Mouse (Mus musculus): ENCODE measurements around the gene Ptn. TPM values are rescaled to one million over a fixed set of nuclear protein-coding genes. Genes with fewer than 3 reads are reported as not detected.
"Not testable (repeated sequence)": the region's sequence is repeated elsewhere in the genome, so short reads cannot be mapped to it uniquely, and the experiment has no call there.

Gene Ptn
- total RNA-seq, 2 experiments from 2014 or later, result 99.9 to 148 TPM

- no peak for DNase-seq (ENCODE audit: low spot score in 2 of 2)
These were observed 37.5 kb downstream of the Ptn start for GRCm38 (mm10) chr6:36772541-36772940.

- DNase-seq (ENCODE audit: low spot score in 2 of 2), result no peak
These were observed 41.0 kb downstream of the Ptn start for GRCm38 (mm10) chr6:36769012-36769411.

GRCm38 (mm10) chr6:36766941-36767340 lies 43.1 kb downstream of the Ptn start:
- DNase-seq (ENCODE audit: low spot score in 2 of 2), result no peak

GRCm38 (mm10) chr6:36755001-36755885 lies 54.8 kb downstream of the Ptn start:
- DNase-seq (ENCODE audit: low spot score in 2 of 2), result no peak

GRCm38 (mm10) chr6:36752887-36753286 lies 57.1 kb downstream of the Ptn start:
- no peak for DNase-seq (ENCODE audit: low spot score in 2 of 2)

GRCm38 (mm10) chr6:36739811-36740210 lies 70.2 kb downstream of the Ptn start:
- DNase-seq (ENCODE audit: low spot score in 2 of 2), result no peak

GRCm38 (mm10) chr6:36736763-36737162 lies 73.3 kb downstream of the Ptn start:
- DNase-seq (ENCODE audit: low spot score in 2 of 2), result no peak

- not testable (repeated sequence) for DNase-seq (ENCODE audit: low spot score in 2 of 2)
These were observed 74.4 kb downstream of the Ptn start for GRCm38 (mm10) chr6:36735622-36736021.

GRCm38 (mm10) chr6:36729811-36730210 lies 80.2 kb downstream of the Ptn start:
- DNase-seq (ENCODE audit: low spot score in 2 of 2), result not testable (repeated sequence)

- no peak for DNase-seq (ENCODE audit: low spot score in 2 of 2)
These were observed 81.9 kb downstream of the Ptn start for GRCm38 (mm10) chr6:36728079-36728478.

- DNase-seq (ENCODE audit: low spot score in 2 of 2), result no peak
These were observed 84.4 kb downstream of the Ptn start for GRCm38 (mm10) chr6:36725509-36726160.

- no peak for DNase-seq (ENCODE audit: low spot score in 2 of 2)
These were observed 87.1 kb downstream of the Ptn start for GRCm38 (mm10) chr6:36722769-36723549.

GRCm38 (mm10) chr6:36713329-36713728 lies 96.7 kb downstream of the Ptn start:
- DNase-seq (ENCODE audit: low spot score in 2 of 2), result no peak

- no peak for DNase-seq (ENCODE audit: low spot score in 2 of 2)
These were observed 114.5 kb downstream of the Ptn start for GRCm38 (mm10) chr6:36695481-36695880.

GRCm38 (mm10) chr6:36691497-36691896 lies 118.5 kb downstream of the Ptn start:
- peak in 1 of 2 experiments; percentile 8 for DNase-seq (ENCODE audit: low spot score in 2 of 2)

GRCm38 (mm10) chr6:36690941-36691340 lies 119.1 kb downstream of the Ptn start:
- no peak for DNase-seq (ENCODE audit: low spot score in 2 of 2)

GRCm38 (mm10) chr6:36676710-36677691 lies 133.0 kb downstream of the Ptn start:
- no peak for DNase-seq (ENCODE audit: low spot score in 2 of 2)

GRCm38 (mm10) chr6:36672399-36673221 lies 137.4 kb downstream of the Ptn start:
- no peak for DNase-seq (ENCODE audit: low spot score in 2 of 2)

GRCm38 (mm10) chr6:36671274-36671673 lies 138.7 kb downstream of the Ptn start:
- no peak for DNase-seq (ENCODE audit: low spot score in 2 of 2)
